Mouse (Mus musculus): ENCODE measurements around the gene Ace. TPM values are rescaled to one million over a fixed set of nuclear protein-coding genes. Genes with fewer than 3 reads are reported as not detected.

Ace gene
- total RNA-seq, 1 experiment from 2014 or later: 12.4 TPM

Other genes starting within 250 kb of the Ace start
- gene Cyb561, start 14.6 kb upstream of the Ace start, total RNA-seq (2021): 142 and 145 TPM in 2 replicates
- not detected in 2 replicates for gene Ace3, start 26.7 kb downstream of the Ace start, total RNA-seq (2021)
- 0.15 and 0.41 TPM in 2 replicates for gene Kcnh6, start 40.2 kb downstream of the Ace start, total RNA-seq (2021)
- gene Dcaf7, start 68.9 kb downstream of the Ace start, total RNA-seq (2021): 50.3 and 58.0 TPM in 2 replicates
- gene Taco1, start 98.1 kb downstream of the Ace start, total RNA-seq (2021): 41.4 and 47.1 TPM in 2 replicates
- 41.6 and 55.1 TPM in 2 replicates for gene Map3k3, start 116.7 kb downstream of the Ace start, total RNA-seq (2021)
- gene Gm10840, start 192.9 kb downstream of the Ace start, total RNA-seq (2021): not detected in 2 replicates
- 21.1 and 59.4 TPM in 2 replicates for gene Limd2, start 192.9 kb downstream of the Ace start, total RNA-seq (2021)
- 12.1 and 12.5 TPM in 2 replicates for gene Strada, start 234.2 kb downstream of the Ace start, total RNA-seq (2021)
- gene Ccdc47, start 248.4 kb downstream of the Ace start, total RNA-seq (2021): 116 and 120 TPM in 2 replicates
- gene Ddx42, start 249.0 kb downstream of the Ace start, total RNA-seq (2021): 51.5 and 59.9 TPM in 2 replicates